Mouse (Mus musculus) G1E-ER4 (cell line): ENCODE measurements around the gene Itga9. TPM values are rescaled to one million over a fixed set of nuclear protein-coding genes. Genes with fewer than 3 reads are reported as not detected.

Source experiments
- GATA1 ChIP-seq: IDR thresholded peaks from one replicate; pipeline ENCODE4 v1.8.0; 2012; ENCODE audit warnings: low read length, inconsistent platforms
- polyA plus RNA-seq: library from polyadenylated mRNA; stranded (reverse); fragments of >175 nt; gene quantifications from 2 replicates; pipeline ENCODE4 v1.2.3, GENCODE M21; 2012

The Itga9 gene
- polyA plus RNA-seq, 1 experiment: not detected

- no peak for TF ChIP-seq GATA1
Observed at GRCm38 (mm10) chr9:118930611-118931010, 324.1 kb downstream of the Itga9 start.

GRCm38 (mm10) chr9:118933800-118934199 is 327.3 kb downstream of the Itga9 start:
- TF ChIP-seq GATA1: no peak

GRCm38 (mm10) chr9:118934319-118934718 is 327.8 kb downstream of the Itga9 start:
- no peak for TF ChIP-seq GATA1

GRCm38 (mm10) chr9:118935098-118935497 is 328.6 kb downstream of the Itga9 start:
- TF ChIP-seq GATA1: no peak

- TF ChIP-seq GATA1: no peak
Observed at GRCm38 (mm10) chr9:118936071-118936470, 329.6 kb downstream of the Itga9 start.

GRCm38 (mm10) chr9:118937515-118937914 is 331.0 kb downstream of the Itga9 start:
- no peak for TF ChIP-seq GATA1

- no peak for TF ChIP-seq GATA1
Observed at GRCm38 (mm10) chr9:118939410-118939809, 332.9 kb downstream of the Itga9 start.

- TF ChIP-seq GATA1: no peak
Observed at GRCm38 (mm10) chr9:118939831-118940230, 333.3 kb downstream of the Itga9 start.

- TF ChIP-seq GATA1: no peak
Observed at GRCm38 (mm10) chr9:118940591-118941207, 334.2 kb downstream of the Itga9 start.

- TF ChIP-seq GATA1: no peak
Observed at GRCm38 (mm10) chr9:118942030-118942429, 335.5 kb downstream of the Itga9 start.

GRCm38 (mm10) chr9:118943941-118944340 is 337.5 kb downstream of the Itga9 start:
- TF ChIP-seq GATA1: no peak

- no peak for TF ChIP-seq GATA1
Observed at GRCm38 (mm10) chr9:118944388-118944787, 337.9 kb downstream of the Itga9 start.

GRCm38 (mm10) chr9:118948486-118948885 is 342.0 kb downstream of the Itga9 start:
- no peak for TF ChIP-seq GATA1

GRCm38 (mm10) chr9:118949124-118949523 is 342.6 kb downstream of the Itga9 start:
- TF ChIP-seq GATA1: no peak

GRCm38 (mm10) chr9:118949654-118950053 is 343.2 kb downstream of the Itga9 start:
- TF ChIP-seq GATA1: no peak

GRCm38 (mm10) chr9:118950061-118950460 is 343.6 kb downstream of the Itga9 start:
- TF ChIP-seq GATA1: no peak

Other genes with a start within 250 kb of the Itga9 start
- gene Eomes, start 128.5 kb upstream of the Itga9 start, polyA plus RNA-seq: not detected in 2 replicates
- 24.1 and 24.2 TPM in 2 replicates for gene Golga4, start 100.4 kb upstream of the Itga9 start, polyA plus RNA-seq